Mouse (Mus musculus) embryonic fibroblast, embryonic 13.5 days (primary cell): ENCODE measurements around the gene B3galt1.

Experiments
- CTCF ChIP-seq: IDR thresholded peaks from 2 replicates; pipeline ENCODE4 v1.5.1; 2011; ENCODE audit warnings: mild to moderate bottlenecking, control low read depth, low read length, moderate library complexity, borderline replicate concordance; ENCODE audit not compliant: insufficient read depth
- POLR2A ChIP-seq: IDR thresholded peaks from 2 replicates; pipeline ENCODE4 v1.6.1; 2011; ENCODE audit warnings: low read depth, mild to moderate bottlenecking, control low read depth, low read length, moderate library complexity

DNA sequence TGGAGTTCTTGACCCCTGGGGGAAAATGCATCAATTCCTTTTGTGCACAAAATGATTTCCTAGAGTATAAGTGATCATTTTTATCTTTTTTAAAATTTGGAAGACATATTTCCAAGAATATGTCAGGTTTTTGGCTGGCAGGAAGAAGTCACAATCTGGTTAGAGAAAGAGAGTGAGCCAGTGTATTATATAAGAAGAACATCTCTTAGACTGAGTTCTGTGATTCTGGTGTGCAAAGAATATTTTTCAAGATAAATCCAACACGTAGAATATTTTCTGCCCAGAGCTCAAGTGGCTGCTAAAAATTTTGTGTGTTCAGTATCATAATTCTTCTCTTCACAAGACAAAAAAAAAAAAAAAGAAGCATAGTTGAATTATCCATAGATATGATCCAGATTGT is 92.4 kb downstream of the B3galt1 start:
- no peak for TF ChIP-seq CTCF
- no peak for TF ChIP-seq POLR2A
